Mouse (Mus musculus): ENCODE data around the gene Shcbp1l.
A peak's percentile ranks its signal among the peaks of the same experiment; 100 is the strongest.
"Not testable (repeated sequence)": the region's sequence is repeated elsewhere in the genome, so short reads cannot be mapped to it uniquely, and the experiment has no call there.

The Shcbp1l gene

GRCm38 (mm10) chr1:153424770-153425584 is at the start of gene Shcbp1l:
Shcbp1l (plus strand) TSS chr1:153425162.
- DNase-seq (ENCODE audit: extremely low read depth, insufficient read length, low spot score): peak; percentile 13

GRCm38 (mm10) chr1:153376446-153376845 is 48.5 kb upstream of the Shcbp1l start:
- DNase-seq (ENCODE audit: extremely low read depth, insufficient read length, low spot score): no peak

GRCm38 (mm10) chr1:153378587-153378986 is 46.4 kb upstream of the Shcbp1l start:
- no peak for DNase-seq (ENCODE audit: extremely low read depth, insufficient read length, low spot score)

GRCm38 (mm10) chr1:153379832-153380231 is 45.1 kb upstream of the Shcbp1l start:
- no peak for DNase-seq (ENCODE audit: extremely low read depth, insufficient read length, low spot score)

- no peak for DNase-seq (ENCODE audit: extremely low read depth, insufficient read length, low spot score)
These were observed 44.1 kb upstream of the Shcbp1l start for GRCm38 (mm10) chr1:153380746-153381282.

- DNase-seq (ENCODE audit: extremely low read depth, insufficient read length, low spot score): no peak
These were observed 39.9 kb upstream of the Shcbp1l start for GRCm38 (mm10) chr1:153385081-153385480.

- DNase-seq (ENCODE audit: extremely low read depth, insufficient read length, low spot score): not testable (repeated sequence)
These were observed 39.3 kb upstream of the Shcbp1l start for GRCm38 (mm10) chr1:153385661-153386060.

GRCm38 (mm10) chr1:153386271-153387069 is 38.5 kb upstream of the Shcbp1l start:
- peak; percentile 59 for DNase-seq (ENCODE audit: extremely low read depth, insufficient read length, low spot score)

- not testable (repeated sequence) for DNase-seq (ENCODE audit: extremely low read depth, insufficient read length, low spot score)
These were observed 29.3 kb upstream of the Shcbp1l start for GRCm38 (mm10) chr1:153395706-153396105.

- DNase-seq (ENCODE audit: extremely low read depth, insufficient read length, low spot score): peak; percentile 60
These were observed 23.2 kb upstream of the Shcbp1l start for GRCm38 (mm10) chr1:153401765-153402164.

GRCm38 (mm10) chr1:153407641-153408040 is 17.3 kb upstream of the Shcbp1l start:
- not testable (repeated sequence) for DNase-seq (ENCODE audit: extremely low read depth, insufficient read length, low spot score)

- DNase-seq (ENCODE audit: extremely low read depth, insufficient read length, low spot score): not testable (repeated sequence)
These were observed 16.7 kb upstream of the Shcbp1l start for GRCm38 (mm10) chr1:153408296-153408695.

- DNase-seq (ENCODE audit: extremely low read depth, insufficient read length, low spot score): not testable (repeated sequence)
These were observed 14.0 kb upstream of the Shcbp1l start for GRCm38 (mm10) chr1:153410915-153411314.

- DNase-seq (ENCODE audit: extremely low read depth, insufficient read length, low spot score): no peak
These were observed 13.2 kb upstream of the Shcbp1l start for GRCm38 (mm10) chr1:153411723-153412122.

GRCm38 (mm10) chr1:153412663-153413396 is 12.1 kb upstream of the Shcbp1l start:
- DNase-seq (ENCODE audit: extremely low read depth, insufficient read length, low spot score): not testable (repeated sequence)

GRCm38 (mm10) chr1:153413397-153414020 is 11.5 kb upstream of the Shcbp1l start:
- not testable (repeated sequence) for DNase-seq (ENCODE audit: extremely low read depth, insufficient read length, low spot score)

GRCm38 (mm10) chr1:153414114-153414723 is 10.7 kb upstream of the Shcbp1l start:
- DNase-seq (ENCODE audit: extremely low read depth, insufficient read length, low spot score): not testable (repeated sequence)

GRCm38 (mm10) chr1:153414962-153415361 is 10.0 kb upstream of the Shcbp1l start:
- no peak for DNase-seq (ENCODE audit: extremely low read depth, insufficient read length, low spot score)

GRCm38 (mm10) chr1:153415742-153416141 is 9.2 kb upstream of the Shcbp1l start:
- not testable (repeated sequence) for DNase-seq (ENCODE audit: extremely low read depth, insufficient read length, low spot score)
